Mouse (Mus musculus) liver (tissue): ENCODE results near the gene Cacna2d4.

Experiments
- DNase-seq: peaks from one replicate; pipeline ENCODE4 v3.0.0-alpha.2; 2020; ENCODE audit warnings: mixed read lengths

Cacna2d4 gene

DNA sequence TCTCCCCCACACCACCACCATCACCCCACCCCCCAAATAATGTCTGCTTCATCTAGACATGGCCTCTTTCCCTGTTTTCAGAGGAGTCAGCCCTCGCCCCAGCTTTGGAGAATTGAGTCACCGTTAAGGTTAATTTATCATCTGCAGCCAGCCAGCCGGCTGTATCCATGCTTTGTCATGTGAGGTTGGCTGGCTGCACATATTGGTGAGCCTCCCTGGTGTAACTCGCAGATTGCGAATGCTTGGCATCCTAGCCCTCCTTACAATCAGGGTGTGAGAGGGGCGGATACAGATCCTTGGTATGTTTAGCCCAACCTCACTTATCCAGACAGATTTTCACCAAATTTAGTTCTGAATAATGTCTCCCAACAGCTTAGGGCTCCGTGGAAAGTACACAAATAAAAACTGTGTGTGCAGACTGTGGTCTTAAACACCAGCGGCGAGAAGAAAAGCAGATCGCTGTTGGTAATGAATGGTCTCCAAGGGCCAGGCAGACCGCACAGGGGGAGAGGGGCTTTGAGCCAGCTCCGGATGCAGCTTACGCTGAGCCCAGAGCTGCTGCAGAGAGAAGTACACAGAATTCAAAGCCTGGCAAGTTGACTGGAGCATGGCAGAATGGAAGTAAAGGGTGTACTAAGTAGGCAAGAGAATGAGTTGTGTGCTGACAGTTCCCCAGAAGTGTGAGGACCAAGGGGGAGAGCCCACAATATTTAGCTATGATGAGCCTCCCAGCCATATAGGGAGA is 11.7 kb upstream of the Cacna2d4 start:
- no peak for DNase-seq

DNA sequence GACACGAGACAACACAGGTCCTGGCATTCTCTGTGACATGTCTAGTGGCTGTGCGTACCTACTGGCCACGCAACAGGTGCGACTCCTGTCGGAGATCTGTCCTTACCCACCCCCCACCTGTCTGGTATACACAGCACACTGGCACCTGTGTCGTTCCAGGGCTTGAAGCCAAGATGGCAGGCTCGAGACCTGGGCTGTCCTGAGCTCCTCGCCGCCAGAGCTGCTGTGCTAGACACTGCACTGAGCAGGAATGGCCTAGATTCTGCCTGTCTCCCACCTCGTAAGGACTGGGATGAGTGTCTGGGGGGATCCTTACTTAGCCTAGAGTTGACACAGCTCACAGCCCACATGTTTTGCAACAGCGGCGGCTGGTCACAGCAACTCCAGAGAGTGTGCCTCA is 11.1 kb upstream of the Cacna2d4 start:
- DNase-seq: no peak

DNA sequence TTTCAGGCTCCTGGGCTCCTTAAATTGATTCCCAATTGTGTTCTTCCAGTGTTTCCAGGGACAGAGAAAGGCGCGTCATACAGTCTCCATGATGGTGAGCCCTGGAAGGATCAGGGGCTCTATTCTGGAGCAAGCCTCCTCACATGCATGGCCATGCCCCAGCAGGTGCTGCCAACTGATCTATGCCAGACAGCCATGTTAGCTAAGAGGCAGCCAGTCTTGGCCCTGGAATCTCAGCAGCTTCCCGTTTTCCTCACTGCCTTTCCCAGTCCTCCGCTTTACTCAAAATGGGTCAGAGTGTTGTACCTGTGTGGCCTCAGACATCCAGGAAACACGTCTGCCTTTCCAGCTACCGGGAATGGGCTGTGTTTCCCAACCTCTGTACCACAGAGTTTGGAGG is 10.6 kb upstream of the Cacna2d4 start:
- DNase-seq: no peak

DNA sequence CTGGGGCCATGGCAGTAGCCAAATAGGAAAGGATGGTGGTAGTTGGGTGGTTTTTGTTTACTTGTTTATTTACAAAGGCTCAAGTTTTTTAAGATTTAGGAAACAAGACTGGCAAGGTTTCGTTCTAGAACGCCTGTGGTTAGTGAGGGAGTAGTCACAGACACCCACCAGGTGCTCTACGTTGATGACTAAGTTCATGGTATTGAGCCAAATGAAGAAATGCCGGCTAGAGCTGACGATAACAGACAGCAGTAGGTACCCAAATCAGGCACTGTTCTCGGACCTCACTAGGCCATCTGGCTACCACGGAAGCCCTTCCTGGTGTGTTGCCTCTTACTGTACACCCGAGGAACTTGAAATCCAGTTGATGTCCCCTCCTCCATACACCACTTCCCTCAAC is 9.3 kb upstream of the Cacna2d4 start:
- DNase-seq: no peak

DNA sequence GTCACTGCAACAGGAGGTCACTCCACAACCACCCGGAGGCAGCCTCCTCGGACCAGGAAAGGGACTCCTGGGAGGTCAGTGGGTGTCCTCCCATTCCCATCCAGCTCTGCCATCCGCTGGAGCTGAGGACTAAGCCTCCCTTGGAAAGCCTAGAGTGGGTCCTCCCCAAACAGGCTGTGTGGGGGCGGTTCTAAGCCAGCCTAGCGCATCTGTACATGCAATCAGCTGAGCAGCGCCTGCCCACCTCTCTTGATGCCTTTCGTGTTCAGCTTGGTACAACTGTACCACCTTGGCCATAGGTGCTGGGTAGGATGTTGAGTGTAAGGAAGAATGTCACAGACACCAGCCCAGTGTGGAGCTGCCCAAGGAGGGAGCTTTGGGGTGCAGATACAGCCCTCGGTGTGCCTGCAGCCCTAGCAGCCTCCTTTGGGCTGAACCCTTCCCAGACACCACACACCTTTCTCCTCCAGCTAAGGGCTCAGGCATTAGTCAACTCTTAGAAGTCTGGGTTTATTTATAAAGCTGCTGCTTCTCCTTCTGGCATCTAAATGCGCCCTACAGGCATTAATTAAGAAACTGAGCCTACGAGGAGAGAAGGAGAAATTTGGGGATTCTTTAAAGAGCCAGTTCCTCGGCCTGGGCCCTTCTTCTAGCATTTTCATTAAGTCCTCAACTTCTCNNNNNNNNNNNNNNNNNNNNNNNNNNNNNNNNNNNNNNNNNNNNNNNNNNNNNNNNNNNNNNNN is 7.3 kb upstream of the Cacna2d4 start:
- DNase-seq: no peak

DNA sequence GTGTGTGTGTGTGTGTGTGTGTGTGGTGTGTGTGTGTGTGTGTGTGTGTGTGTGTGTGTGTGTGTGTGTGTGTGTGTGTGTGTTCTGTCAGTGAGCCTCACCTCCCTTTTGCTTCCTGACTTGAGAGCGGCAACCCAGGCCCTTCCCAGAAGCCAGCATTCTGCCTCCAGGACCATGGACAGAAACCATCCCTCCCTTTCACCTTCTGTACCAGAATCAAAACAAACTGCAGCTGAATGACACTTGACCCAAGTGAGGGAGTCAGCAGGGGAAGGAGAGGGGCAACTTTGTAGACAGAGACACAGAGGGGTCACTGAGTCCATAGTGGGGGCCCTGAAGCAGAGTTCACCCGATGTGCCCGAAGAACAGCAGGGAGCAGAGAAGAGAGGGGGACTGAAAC is 3.3 kb upstream of the Cacna2d4 start:
- no peak for DNase-seq

DNA sequence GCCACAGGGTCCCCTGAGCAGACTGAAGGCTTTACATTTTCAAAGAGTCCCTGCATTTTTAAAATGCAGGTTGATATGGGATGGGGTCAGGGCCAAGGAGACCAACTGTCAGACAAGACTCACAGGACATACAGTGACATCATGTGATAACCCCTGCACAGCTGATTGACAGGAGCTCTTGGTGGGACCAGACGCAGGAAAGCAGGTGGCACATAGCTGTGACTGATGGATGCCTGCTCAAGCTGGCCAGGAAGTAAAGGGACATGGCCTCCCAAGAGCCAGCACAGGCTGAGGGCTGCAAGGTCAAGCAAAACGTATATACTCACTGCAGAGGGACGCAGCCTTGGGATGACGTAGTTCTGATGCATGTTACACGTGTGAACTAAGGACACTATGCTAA is 885 bp upstream of the Cacna2d4 start:
- no peak for DNase-seq

DNA sequence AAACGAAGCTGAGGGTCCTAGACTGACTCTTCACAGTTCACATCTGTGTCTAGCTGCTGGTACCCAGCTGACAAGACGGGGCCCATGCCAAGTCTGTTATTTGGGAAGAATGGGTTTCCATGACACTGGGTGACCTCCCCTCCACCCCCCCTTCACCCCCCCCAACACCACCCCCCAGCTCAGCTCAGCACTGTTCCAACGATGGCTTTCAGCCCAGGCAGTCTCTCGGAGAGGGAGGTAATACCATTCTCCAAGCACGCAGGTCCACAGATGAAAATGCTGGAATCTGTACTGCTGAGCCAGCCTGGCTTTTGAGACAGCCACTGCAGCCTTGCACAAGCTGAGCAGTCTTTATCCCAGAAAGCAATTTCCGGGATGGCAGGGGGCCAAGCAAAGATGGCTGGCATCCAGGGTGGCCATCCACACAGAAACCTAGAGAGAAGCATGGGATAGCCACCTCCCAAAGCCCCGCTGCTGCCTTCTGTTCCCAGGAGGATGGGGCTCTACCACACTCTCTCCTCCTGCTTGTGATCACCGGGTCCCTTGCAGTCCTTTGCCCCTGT is 1.2 kb downstream of the Cacna2d4 start:
- no peak for DNase-seq

DNA sequence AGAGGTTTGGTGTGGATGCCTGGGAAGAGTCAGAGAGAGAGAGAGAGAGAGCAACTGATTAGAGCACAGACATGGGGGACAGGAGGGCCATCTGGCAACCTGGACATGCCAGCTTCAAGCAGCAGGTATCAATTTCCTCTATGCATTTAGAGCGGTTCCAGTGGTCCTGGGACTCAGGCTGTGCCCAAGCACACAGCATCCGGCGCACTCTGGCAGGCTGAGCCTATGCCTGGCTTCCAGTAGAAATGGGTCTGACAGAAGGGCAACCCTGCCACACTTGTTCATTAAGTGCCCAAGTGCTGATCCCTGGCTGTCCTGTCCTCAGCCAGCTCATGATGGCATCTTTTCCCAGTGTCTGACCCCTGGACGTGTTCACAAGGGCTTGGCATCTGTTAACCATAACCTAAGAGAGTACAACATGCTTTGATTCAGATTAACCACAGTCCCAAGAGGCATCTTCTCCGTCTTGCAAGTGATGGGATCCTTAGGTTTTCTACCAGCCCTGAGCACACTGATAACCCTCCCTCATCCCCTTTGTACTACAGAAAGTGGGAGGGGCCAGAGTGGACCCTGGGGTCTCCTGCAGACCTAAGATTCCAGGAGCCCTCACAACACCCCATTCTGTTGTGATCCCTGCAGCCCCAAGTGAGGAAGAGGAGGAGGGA is 3.1 kb downstream of the Cacna2d4 start:
- no peak for DNase-seq

DNA sequence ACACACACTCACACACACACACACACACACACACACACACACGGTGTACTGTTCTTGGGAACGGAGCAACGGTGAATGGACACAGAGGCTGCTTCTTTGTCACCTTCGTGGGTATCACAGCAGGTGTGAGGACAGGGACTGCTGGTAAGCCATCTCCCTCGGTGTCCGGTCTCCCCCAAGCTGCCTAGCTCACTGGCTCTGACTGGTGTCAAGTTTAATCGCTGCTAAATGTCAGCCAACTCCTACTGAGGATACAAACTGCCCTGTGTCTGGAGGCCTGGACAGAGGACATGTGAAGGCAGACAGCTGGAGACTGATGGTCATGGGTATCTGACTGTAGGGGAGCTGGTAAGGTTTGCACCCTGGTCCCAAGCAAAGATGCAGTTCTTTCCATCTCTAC is 3.9 kb downstream of the Cacna2d4 start:
- no peak for DNase-seq

DNA sequence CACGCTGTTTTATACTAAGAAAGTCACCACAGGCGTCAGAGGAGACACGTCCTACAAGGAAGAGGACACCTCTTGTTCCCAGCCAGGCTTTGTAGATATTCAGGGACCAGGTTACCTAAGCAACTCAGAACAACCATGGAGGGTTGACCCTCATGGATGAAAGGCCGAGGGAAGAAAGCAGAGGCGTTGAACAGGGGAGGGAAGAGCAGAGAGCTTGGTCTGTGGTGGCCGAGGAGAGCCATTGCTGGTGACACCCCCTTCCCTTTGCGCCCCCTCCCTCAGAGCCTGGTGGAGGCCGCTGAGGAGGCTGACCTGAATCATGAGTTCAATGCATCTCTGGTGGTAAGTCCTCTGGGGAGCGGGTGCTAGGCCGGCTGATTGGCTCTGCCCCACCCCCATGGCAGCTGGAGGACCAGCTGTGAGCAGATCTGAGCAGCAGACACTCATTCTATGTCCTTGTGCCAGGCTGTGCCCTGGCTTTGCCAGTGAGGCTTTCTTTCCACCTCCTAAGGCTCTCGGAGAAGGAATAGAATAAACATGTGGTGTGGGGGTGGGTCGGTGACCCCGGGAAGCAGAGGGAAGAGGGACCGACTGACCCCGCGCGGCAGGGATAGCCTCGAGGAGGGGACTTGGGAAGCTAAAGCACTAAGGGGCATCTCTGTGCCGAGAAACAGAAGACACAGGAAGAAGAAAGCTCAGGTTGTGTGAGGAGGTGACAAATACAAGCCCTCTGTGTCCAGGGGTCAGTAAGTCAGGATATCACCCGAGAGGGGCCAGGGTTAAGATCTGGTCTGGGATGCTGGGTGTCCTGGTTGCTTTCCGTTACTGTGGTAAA is 4.8 kb downstream of the Cacna2d4 start:
- no peak for DNase-seq

DNA sequence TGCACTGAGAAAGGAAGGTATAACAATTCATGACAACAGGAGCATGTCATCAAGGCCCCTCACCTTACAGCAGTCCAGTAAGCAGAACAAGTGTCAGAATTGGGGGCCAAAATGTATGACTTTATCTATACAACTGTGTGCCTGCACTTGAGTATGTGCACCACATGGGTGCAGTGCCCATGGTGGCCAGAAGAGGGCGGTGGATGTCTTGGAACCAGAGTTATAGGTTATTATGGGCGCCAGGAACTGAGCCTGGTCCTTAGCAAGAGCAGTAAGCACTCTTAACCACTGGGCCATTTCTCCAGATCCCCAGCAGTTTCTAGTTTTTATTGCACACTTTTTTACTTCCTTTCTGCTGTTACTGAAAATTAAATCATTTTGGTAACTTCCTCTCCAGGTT is 9.8 kb downstream of the Cacna2d4 start:
- no peak for DNase-seq

DNA sequence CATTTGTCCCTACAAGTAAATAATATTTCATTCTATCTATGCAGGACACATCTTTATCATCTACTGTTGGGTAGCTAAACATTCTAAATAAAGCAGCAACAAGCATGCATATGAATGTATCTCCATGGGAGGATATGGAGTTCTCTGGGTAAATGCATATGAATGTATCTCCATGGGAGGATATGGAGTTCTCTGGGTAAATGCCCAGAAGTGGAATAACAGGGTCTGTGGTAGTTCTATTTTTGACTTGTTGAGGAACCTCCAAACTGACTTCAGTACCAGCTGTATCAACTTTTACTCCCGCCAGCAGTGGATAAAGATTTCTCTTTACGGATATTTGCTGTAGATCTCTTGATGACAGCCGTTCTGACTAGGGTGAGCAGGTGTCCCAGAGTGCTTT is 12.3 kb downstream of the Cacna2d4 start:
- DNase-seq: no peak

DNA sequence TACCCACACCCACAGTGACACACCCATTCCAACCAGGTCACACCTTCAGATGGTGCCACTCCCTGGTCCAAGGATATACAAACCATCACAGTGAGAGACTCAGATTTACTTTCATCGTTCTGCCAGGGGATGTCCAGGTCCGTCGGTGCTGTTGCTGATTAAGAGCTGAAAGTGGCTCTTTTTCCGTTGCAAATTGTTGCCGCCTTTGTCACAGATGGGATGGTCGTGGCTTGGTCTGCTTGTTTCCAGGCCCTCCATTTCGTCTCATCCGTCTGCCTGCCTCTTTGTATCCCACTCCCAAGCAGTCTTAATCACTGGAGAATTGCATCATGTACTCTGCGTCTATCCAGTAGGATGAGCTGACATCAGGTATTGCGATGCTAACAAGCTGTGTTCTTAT is 13.4 kb downstream of the Cacna2d4 start:
- no peak for DNase-seq

DNA sequence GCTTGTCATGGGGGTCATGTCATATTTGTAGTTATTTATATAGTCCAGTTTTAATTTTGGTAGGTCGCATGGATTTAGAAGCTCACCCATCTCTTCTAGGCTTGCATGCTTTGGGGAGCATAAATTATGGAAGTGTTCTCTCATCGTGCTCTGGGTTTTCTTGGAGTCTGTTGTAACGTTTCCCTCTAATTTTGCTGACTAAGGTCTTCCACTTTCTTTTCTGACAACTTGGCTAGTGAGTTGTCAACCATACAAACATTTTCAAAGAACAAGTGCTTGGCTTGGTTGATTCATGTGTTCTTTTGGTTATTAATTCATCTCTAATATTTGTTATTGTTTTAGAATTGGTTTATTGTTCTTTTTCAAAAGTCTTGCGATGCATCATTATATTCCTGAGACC is 15.4 kb downstream of the Cacna2d4 start:
- DNase-seq: no peak

DNA sequence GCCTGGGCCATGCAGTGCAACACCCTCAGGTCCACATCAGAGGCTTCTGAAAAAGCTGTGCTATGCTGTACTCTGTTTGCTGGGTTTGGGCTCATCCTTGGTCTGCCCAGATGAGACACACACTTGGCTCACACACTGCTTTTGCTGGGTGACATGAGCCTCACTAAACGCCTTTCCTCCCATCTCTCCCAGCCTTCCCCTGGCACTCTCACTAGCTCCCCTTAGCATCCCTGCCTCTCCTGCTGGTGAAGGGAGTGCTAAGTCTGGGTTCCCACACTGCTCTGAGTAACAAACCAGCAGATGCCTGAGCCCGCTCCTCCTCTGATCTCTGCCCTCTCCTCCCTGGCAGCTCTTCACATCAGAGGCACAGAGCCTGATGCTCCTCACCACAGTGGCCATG is 40.4 kb downstream of the Cacna2d4 start:
- no peak for DNase-seq

DNA sequence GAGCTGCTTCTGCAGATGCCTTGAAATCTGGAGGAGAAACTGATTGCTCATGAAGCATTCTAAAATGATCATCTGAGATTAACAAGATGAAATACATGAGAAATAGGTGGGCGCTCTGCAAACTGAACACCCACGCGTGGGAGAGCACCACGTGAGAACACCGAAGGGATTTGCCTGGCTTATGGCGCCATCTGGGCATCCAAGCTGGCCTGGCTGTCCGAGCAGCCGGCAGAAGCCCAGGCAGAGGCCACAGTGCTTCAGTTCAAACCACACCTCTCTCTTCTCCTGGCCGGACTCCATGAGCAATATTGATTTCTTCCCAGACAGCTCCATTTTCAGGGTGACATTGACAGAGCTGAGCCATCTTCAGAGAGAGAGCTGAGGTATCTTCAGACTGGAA is 44.4 kb downstream of the Cacna2d4 start:
- DNase-seq: no peak

DNA sequence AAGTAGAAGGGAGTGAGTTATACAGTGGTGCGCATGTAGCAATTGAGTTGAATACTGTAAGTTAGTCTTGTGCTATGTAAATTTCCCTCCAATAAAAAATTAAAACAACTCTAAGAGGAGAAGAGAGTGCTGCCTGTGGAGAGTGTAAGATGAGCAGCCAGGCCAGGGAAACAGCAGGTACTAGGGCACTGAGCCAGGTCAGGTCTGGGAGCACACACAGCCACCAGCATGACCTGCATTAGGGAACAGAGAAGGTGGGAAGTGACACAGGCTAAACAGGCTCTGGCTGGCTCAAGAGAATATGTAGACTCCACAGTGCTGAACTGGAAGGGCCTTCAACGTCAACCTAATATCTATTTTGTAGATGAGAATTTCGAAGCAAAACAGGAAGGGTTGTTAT is 65.0 kb downstream of the Cacna2d4 start:
- no peak for DNase-seq

DNA sequence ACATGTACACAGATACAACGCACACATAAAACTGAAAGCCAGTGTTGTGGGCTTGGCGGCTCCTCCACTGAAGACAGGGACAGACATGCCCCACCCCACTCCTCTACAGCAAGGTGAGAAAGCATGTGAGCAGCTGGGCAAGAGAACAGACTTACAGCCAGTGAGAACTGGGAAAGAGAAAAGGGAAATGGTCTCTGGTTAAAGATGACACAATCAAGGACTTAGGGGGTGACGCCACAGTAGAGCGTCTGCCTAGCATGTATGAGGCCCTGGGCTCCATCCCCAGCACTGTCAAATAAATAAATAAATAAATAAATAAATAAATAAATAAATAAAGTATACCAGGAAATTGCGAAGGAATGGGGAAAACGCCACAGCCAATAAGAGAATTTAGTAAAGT is 67.0 kb downstream of the Cacna2d4 start:
- DNase-seq: no peak

DNA sequence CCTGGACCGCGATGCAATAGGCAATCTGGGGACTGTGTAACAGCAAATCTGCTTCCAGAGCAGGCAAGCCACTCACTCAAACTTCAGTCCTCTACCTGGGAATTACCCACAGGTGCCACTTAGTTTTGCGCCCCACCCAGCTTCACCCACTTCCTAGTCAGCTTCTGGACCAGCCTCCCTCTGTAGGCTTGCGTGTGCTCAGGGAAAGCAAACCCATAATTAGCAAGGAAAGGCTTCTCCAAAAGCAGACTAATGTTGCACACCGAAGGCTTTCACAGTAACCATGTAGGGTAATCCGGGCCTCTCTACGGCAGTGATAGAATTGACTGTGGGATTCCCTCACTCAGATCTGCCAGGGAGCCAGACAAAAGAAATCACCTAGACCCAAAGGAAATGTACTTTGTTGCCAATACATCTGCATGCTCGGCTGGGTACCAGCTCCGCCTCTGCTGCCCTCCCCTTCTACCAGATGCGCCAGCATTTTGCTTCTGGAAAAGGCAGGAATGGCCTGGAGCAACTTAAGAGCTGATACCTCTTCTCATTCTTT is 71.6 kb downstream of the Cacna2d4 start:
- DNase-seq: no peak

DNA sequence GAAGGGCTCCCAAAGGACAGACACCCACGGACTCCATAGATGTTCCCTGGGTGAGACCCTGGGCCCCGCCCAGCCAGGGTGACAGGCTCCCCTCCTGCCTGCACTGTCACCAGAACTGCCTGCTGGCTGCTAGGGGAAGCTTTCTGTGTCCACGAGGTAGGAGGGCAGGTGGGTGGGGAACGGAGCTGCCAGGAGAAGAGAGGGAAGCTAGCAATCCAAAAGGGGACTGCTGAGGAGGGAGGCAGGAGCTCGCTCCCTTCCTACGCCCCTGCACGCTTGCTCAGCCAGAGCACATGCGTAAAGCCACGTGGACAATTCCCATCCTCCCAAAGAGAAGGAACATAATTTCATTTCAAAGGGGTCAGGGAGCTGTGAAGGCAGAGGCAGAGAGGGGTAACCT is 73.8 kb downstream of the Cacna2d4 start:
- no peak for DNase-seq

DNA sequence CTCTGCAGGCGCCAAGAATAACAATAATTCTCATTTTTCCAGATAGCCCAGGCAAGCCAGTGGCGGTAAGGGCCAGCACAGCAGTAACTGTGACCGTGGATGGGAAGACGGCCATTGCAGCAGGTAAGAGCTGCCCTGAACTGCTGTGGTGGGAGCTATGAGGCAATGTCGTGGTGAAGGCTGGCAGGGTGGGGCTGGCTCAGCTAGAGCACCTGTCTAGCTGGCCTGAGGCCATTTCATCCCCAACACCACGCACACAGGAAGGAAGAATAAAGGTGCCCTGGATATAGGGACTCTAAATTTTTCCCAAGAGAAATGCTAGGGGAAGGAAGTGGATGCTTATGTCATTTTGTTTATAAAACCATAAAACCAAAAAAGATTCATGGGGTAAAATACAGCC is 76.1 kb downstream of the Cacna2d4 start:
- no peak for DNase-seq

DNA sequence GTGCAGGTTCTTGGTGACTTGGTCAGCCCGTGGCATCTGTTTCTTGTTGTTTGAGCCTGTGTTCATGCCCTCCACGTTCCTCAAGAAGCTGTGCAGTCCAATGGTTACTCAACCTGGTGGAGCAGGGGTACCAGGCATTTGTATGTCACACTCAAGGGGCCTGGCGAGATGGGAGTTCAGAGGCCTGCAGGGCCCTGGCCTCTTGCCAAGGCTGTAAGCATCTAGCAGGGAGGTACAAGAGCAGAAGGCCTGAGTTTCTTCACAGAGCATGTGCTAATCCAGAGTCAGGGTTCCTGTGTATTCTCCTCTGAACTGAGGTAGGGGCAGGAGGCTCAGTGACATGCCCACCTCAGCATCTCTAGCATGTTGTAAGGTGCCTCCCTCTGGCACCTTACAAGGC is 76.8 kb downstream of the Cacna2d4 start:
- DNase-seq: no peak
